ENCODE assay signal across 9 mouse cellular contexts in the genomic region with DNA sequence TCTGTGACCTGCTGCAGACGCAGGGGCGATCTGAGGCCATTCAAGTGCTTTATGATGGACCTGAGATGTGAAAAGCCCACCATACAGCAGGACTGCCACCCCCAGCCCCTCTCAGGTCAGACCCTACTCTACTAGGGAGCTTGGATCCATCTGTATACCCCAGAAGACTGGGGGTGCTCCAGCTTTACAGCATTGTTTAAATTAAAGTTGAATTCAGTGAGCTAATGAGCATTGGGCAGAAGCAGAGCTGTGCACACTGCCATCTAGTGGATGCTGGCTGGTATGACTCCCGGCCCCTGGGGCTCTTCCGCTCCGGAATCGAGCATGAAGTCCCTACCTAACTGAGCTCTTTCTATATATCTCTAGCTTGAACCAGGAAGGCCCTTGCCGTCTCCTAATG.
DNase-seq lines count a peak whose midpoint lies in the region; ATAC-seq lines count a peak whose summit lies in the region.
"Had no signal": no experiment of that assay in that cellular context is flagged by ENCODE, and none has a peak within 500 bp of the region (broad histone marks: within the 10 kb centered on the region; RNA-seq: fewer than 3 reads in every experiment).

No protein-coding gene starts in this region.

- H3K9me3 ChIP-seq in forebrain, embryonic 12.5 days: no peaks in the 10 kb centered on the region
- H3K9me3 ChIP-seq in hindbrain, embryonic 13.5 days: no peaks in the 10 kb centered on the region

- H3K27me3 ChIP-seq in forebrain, embryonic 12.5 days: no peaks in the 10 kb centered on the region; the same call in 1 of the 2 replicates
- no peaks in the 10 kb centered on the region for H3K27me3 ChIP-seq in hindbrain, embryonic 13.5 days

- H3K4me1 ChIP-seq in forebrain, embryonic 12.5 days: no peaks in the 10 kb centered on the region
- no peaks in the 10 kb centered on the region for H3K4me1 ChIP-seq in hindbrain, embryonic 13.5 days (replicated peaks)

- peak; percentile 48 for DNase-seq in ovary, postnatal 14 days (ENCODE audit: low spot score)
- no peak for DNase-seq in ovary, postnatal 10 days (ENCODE audit: low spot score)
- peak; percentile 52 for DNase-seq in cerebellum, adult 11-12 months
- peak; percentile 56 to 72 for DNase-seq in layer of hippocampus, postnatal 25 days (ENCODE audit: extremely low spot score in 1 of 2, low spot score in 1 of 2)
- peak; percentile 48 for DNase-seq in lung, postnatal 25 days (ENCODE audit: low spot score)
- peak; percentile 77 to 79 for DNase-seq in right cerebral cortex, adult 2 months (ENCODE audit: low spot score in 2 of 2)

- WGBS in forebrain, embryonic 12.5 days: 40% methylated on average over 7 of the region's 7 CpGs
- WGBS in hindbrain, embryonic 13.5 days: 41% methylated on average over 7 of the region's 7 CpGs

- no peak overlapping the region for H3K4me3 ChIP-seq in forebrain, embryonic 12.5 days (replicated peaks)
- no peak overlapping the region for H3K4me3 ChIP-seq in hindbrain, embryonic 13.5 days
- H3K4me3 ChIP-seq: myocyte had no signal

- ATAC-seq in forebrain, embryonic 12.5 days (ENCODE audit: low FRiP score): peak; percentile 72
- ATAC-seq in hindbrain, embryonic 13.5 days (ENCODE audit: low FRiP score): peak; percentile 77

- H3K9ac ChIP-seq in forebrain, embryonic 12.5 days: no peak overlapping the region
- H3K9ac ChIP-seq in hindbrain, embryonic 13.5 days: no peak overlapping the region

- 0 out of 2 replicates have a peak, but pooled peaks cover 8% of the 10 kb centered on the region for H3K36me3 ChIP-seq in forebrain, embryonic 12.5 days (replicated peaks)
- H3K36me3 ChIP-seq in hindbrain, embryonic 13.5 days: peaks cover 17% of the 10 kb centered on the region; the same call in 1 of the 2 replicates

- no peak overlapping the region for H3K4me2 ChIP-seq in forebrain, embryonic 12.5 days
- H3K4me2 ChIP-seq in hindbrain, embryonic 13.5 days: no peak overlapping the region

- no peak overlapping the region for H3K27ac ChIP-seq in forebrain, embryonic 12.5 days
- H3K27ac ChIP-seq in hindbrain, embryonic 13.5 days: no peak overlapping the region
